In genomic region chr13:9715224-9715623, GRCm38 (mm10) we compare ENCODE assay signal across 16 mouse cellular contexts.
"Had no signal": no experiment of that assay in that cellular context is flagged by ENCODE, and none has a peak within 500 bp of the region (broad histone marks: within the 10 kb centered on the region; RNA-seq: fewer than 3 reads in every experiment).

No protein-coding gene starts in this region.

- DNase-seq: lung, adult 18-20 months; lung, embryonic 14.5 days; lung, postnatal 10 days; lung, postnatal 36 days; right cerebral cortex, postnatal 14 days; thymus, adult 18-20 months; thymus, postnatal 25 days; thymus, postnatal 4 days had no signal

- H3K27ac ChIP-seq: macrophage; midbrain, embryonic 13.5 days; midbrain, embryonic 15.5 days; neural tube, embryonic 12.5 days; stomach, embryonic 15.5 days; stomach, postnatal 0 days had no signal

- H3K36me3 ChIP-seq: midbrain, embryonic 15.5 days had no signal

- H3K4me3 ChIP-seq: megakaryocyte, embryonic 14.5 days; midbrain, embryonic 13.5 days; midbrain, embryonic 15.5 days; neural tube, embryonic 12.5 days; stomach, embryonic 15.5 days had no signal

- H3K9me3 ChIP-seq: megakaryocyte, embryonic 14.5 days; midbrain, embryonic 13.5 days; midbrain, embryonic 15.5 days; neural tube, embryonic 12.5 days; stomach, embryonic 15.5 days had no signal

- H3K4me1 ChIP-seq: midbrain, embryonic 13.5 days; midbrain, embryonic 15.5 days; neural tube, embryonic 12.5 days; stomach, embryonic 15.5 days had no signal

- ATAC-seq: midbrain, embryonic 13.5 days; midbrain, embryonic 15.5 days had no signal

- H3K4me2 ChIP-seq: lung, embryonic 14.5 days; midbrain, embryonic 11.5 days; midbrain, embryonic 13.5 days; midbrain, embryonic 15.5 days; neural tube, embryonic 12.5 days; stomach, embryonic 15.5 days had no signal

- H3K9ac ChIP-seq: lung, embryonic 14.5 days; midbrain, embryonic 13.5 days; midbrain, embryonic 15.5 days; neural tube, embryonic 12.5 days; stomach, embryonic 15.5 days had no signal

- H3K27me3 ChIP-seq: megakaryocyte, embryonic 14.5 days; midbrain, embryonic 13.5 days; midbrain, embryonic 15.5 days; neural tube, embryonic 12.5 days; stomach, embryonic 15.5 days had no signal
